Mouse (Mus musculus): Measurements from ENCODE around the gene Hist1h2ap.

GRCm38 (mm10) chr13:21882760-21883405 is 49.6 kb upstream of the Hist1h2ap start:
- TF ChIP-seq CTCF (conservative IDR thresholded peaks at IDR 0.05; ENCODE audit: low read length) (no peak), POU5F1 (IDR thresholded peaks at IDR 0.05; ENCODE audit: borderline replicate concordance, low read length) (no peak), NANOG (IDR thresholded peaks at IDR 0.05; ENCODE audit: borderline replicate concordance, low read length) (no peak)
